Mouse (Mus musculus): ENCODE data around the gene Med13l.

DNA sequence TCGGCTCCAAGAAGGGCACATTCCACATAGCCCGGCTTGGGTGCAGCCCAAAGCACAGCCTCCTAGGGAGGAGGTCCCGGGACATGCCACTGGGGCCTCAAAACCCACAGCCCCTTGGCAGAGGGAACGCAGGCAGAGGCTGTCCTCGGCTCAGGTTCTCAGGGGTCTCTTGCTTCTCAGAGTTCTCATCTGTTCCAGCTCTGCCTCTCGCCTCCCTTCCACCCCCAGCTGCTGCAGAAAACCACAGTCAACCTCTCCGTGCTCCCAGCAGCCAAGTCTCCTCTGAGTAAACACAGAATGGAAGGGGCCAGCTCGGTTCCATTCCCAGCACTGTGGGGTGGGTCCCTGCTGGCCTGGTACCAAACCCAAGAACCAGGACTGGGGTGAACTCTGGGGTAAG is 25.3 kb upstream of the Med13l start:
- TF ChIP-seq CTCF (IDR thresholded peaks at IDR 0.05; ENCODE audit: insufficient read depth, low read length) = no peak
- TF ChIP-seq POLR2A (IDR thresholded peaks at IDR 0.05; ENCODE audit: borderline replicate concordance, extremely low read depth, low read depth, low read length) = no peak
